ENCODE assay signal across 8 mouse cellular contexts in genomic region chr8:81341591-81342235, GRCm38 (mm10). TPM values are rescaled to one million over a fixed set of nuclear protein-coding genes. Genes with fewer than 3 reads are reported as not detected.
DNase-seq lines count a peak whose midpoint lies in the region; ATAC-seq and TF ChIP-seq lines count a peak whose summit lies in the region.

No protein-coding gene starts in this region.

- TF ChIP-seq POLR2A in MEL (IDR thresholded peaks at IDR 0.05; ENCODE audit: control insufficient read depth in 1 of 2, insufficient read depth in 1 of 2, low read depth in 1 of 2, low read length in 2 of 2, poor library complexity in 1 of 2) = no peak

- TF ChIP-seq RAD21 in MEL (IDR thresholded peaks at IDR 0.05; ENCODE audit: low read depth, low read length) = peak; percentile 53

- DNase-seq in MEL (ENCODE audit: low read depth, low spot score) = peak; percentile 64
- DNase-seq in left cerebral cortex, adult 11 months (ENCODE audit: low spot score) = peak; percentile 47
- peak; percentile 63 for DNase-seq in lung, postnatal 25 days (ENCODE audit: low spot score)
- DNase-seq in retina, adult 2 months (ENCODE audit: low read depth, low spot score) = peak; percentile 52
- DNase-seq in urinary bladder, adult 2 months (ENCODE audit: low spot score) = peak; percentile 24

- peak overlapping the region; percentile 60 to 96 for H3K4me3 ChIP-seq in MEL (ENCODE audit: control insufficient read depth in 1 of 2, insufficient read depth in 1 of 2, low read depth in 2 of 2, low read length in 2 of 2)
- peak overlapping the region; percentile 67 for H3K4me3 ChIP-seq in forebrain, embryonic 16.5 days (replicated peaks; ENCODE audit: low read length)
- H3K4me3 ChIP-seq in hindbrain, embryonic 15.5 days = peak overlapping the region; percentile 82

- ATAC-seq in cerebellum, adult (ENCODE audit: insufficient number of reproducible peaks, low FRiP score, low TSS enrichment) = peak; percentile 79
- ATAC-seq in forebrain, embryonic 16.5 days = peak; percentile 67
- ATAC-seq in hindbrain, embryonic 15.5 days (ENCODE audit: low FRiP score, low read depth) = peak; percentile 86

- H3K27ac ChIP-seq in MEL (ENCODE audit: control insufficient read depth, low read depth, low read length) = peak overlapping the region; percentile 28; the same call in 1 of the 2 replicates
- H3K27ac ChIP-seq in forebrain, embryonic 16.5 days (ENCODE audit: low read length) = no peak overlapping the region
- peak overlapping the region; percentile 77 for H3K27ac ChIP-seq in hindbrain, embryonic 15.5 days (replicated peaks)

- peak overlapping the region; percentile 95 for H3K4me2 ChIP-seq in forebrain, embryonic 16.5 days (ENCODE audit: low read length)
- peak overlapping the region; percentile 99 for H3K4me2 ChIP-seq in hindbrain, embryonic 15.5 days

- H3K4me1 ChIP-seq in MEL (ENCODE audit: control insufficient read depth in 1 of 2, insufficient read depth in 2 of 2, low read length in 2 of 2) = peaks cover 0 to 4% of the 10 kb centered on the region in 2 experiments; a peak in 2 of 4 replicates
- H3K4me1 ChIP-seq in forebrain, embryonic 16.5 days (replicated peaks; ENCODE audit: control insufficient read depth, insufficient read depth, low read length) = peaks cover 7% of the 10 kb centered on the region
- peaks cover 16% of the 10 kb centered on the region for H3K4me1 ChIP-seq in hindbrain, embryonic 15.5 days (replicated peaks)

- H3K36me3 ChIP-seq in MEL (ENCODE audit: control insufficient read depth in 1 of 2, insufficient read depth in 2 of 2, low read length in 2 of 2) = peaks cover 0 to 3% of the 10 kb centered on the region in 2 experiments; a peak in 1 of 4 replicates
- no peaks in the 10 kb centered on the region for H3K36me3 ChIP-seq in forebrain, embryonic 16.5 days (ENCODE audit: control insufficient read depth, insufficient read depth)
- H3K36me3 ChIP-seq in hindbrain, embryonic 15.5 days = no peaks in the 10 kb centered on the region

- peak overlapping the region; percentile 45 for H3K9ac ChIP-seq in MEL (ENCODE audit: control insufficient read depth, low read depth, low read length, poor library complexity, severe bottlenecking)
- H3K9ac ChIP-seq in forebrain, embryonic 16.5 days (replicated peaks; ENCODE audit: low read depth, low read length) = peak overlapping the region; percentile 59
- peak overlapping the region; percentile 62 for H3K9ac ChIP-seq in hindbrain, embryonic 15.5 days

- peak in 2 of 3 experiments; percentile 54 to 60; a peak in 4 of 6 replicates for TF ChIP-seq CTCF in MEL (IDR thresholded peaks at IDR 0.05 in 2 of 3, conservative IDR thresholded peaks at IDR 0.05 in 1 of 3; ENCODE audit: control insufficient read depth in 1 of 3, insufficient read depth in 1 of 3, low read depth in 2 of 3, low read length in 3 of 3, poor library complexity in 1 of 3, severe bottlenecking in 1 of 3)

- no peak; a peak in 1 of 4 replicates for TF ChIP-seq EP300 in MEL (IDR thresholded peaks at IDR 0.05; ENCODE audit: low read depth in 1 of 2, low read length in 2 of 2)

- H3K27me3 ChIP-seq in MEL (ENCODE audit: control insufficient read depth in 1 of 2, insufficient read depth in 2 of 2, low read length in 2 of 2) = no peaks in the 10 kb centered on the region
- 0 out of 2 replicates have a peak, but pooled peaks cover 3% of the 10 kb centered on the region for H3K27me3 ChIP-seq in forebrain, embryonic 16.5 days (replicated peaks; ENCODE audit: control insufficient read depth, insufficient read depth, low read length)
- no peaks in the 10 kb centered on the region for H3K27me3 ChIP-seq in hindbrain, embryonic 15.5 days

- no peaks in the 10 kb centered on the region for H3K9me3 ChIP-seq in MEL (replicated peaks; ENCODE audit: insufficient read depth, low read length)
- H3K9me3 ChIP-seq in forebrain, embryonic 16.5 days (ENCODE audit: control insufficient read depth, low read length) = peaks cover 3% of the 10 kb centered on the region
- no peaks in the 10 kb centered on the region for H3K9me3 ChIP-seq in hindbrain, embryonic 15.5 days

- H3K79me2 ChIP-seq in MEL (ENCODE audit: control insufficient read depth, insufficient read depth, low read length, poor library complexity) = no peaks in the 10 kb centered on the region

- WGBS in forebrain, embryonic 16.5 days = 0% methylated on average over 17 of the region's 23 CpGs
- under 1% methylated on average over 17 of the region's 23 CpGs for WGBS in hindbrain, embryonic 15.5 days

TF ChIP-seq in MEL, 35 proteins besides CTCF, POLR2A, EP300 and RAD21:
- no peak for TF ChIP-seq GATA1 (IDR thresholded peaks at IDR 0.05; ENCODE audit: low read depth, low read length)
- no peak for TF ChIP-seq GABPA (IDR thresholded peaks at IDR 0.05; ENCODE audit: low read depth, low read length)
- TF ChIP-seq MAX (IDR thresholded peaks at IDR 0.05; ENCODE audit: low read length) = peak; percentile 19; the same call in 1 of the 2 replicates
- TF ChIP-seq USF2 (IDR thresholded peaks at IDR 0.05; ENCODE audit: borderline replicate concordance in 1 of 2, insufficient read depth in 1 of 2, low read depth in 1 of 2, low read length in 2 of 2) = no peak
- peak; percentile 57 for TF ChIP-seq SMC3 (IDR thresholded peaks at IDR 0.05; ENCODE audit: low read depth, low read length)
- no peak for TF ChIP-seq RCOR1 (IDR thresholded peaks at IDR 0.05; ENCODE audit: low read depth, low read length)
- no peak for TF ChIP-seq ZNF384 (IDR thresholded peaks at IDR 0.05; ENCODE audit: low read depth, low read length)
- no peak; the same call in 1 of the 2 replicates for TF ChIP-seq MXI1 (IDR thresholded peaks at IDR 0.05; ENCODE audit: low read depth, low read length)
- no peak for TF ChIP-seq TAL1 (IDR thresholded peaks at IDR 0.05; ENCODE audit: low read length)
- no peak for TF ChIP-seq POLR2AphosphoS2 (IDR thresholded peaks at IDR 0.05; ENCODE audit: low read length)
- TF ChIP-seq ETS1 (IDR thresholded peaks at IDR 0.05; ENCODE audit: low read depth, low read length) = no peak
- no peak for TF ChIP-seq TBP (IDR thresholded peaks at IDR 0.05; ENCODE audit: low read depth, low read length)
- TF ChIP-seq MEF2A (IDR thresholded peaks at IDR 0.05; ENCODE audit: extremely low read depth, insufficient replicate concordance, low read depth, low read length, poor library complexity, severe bottlenecking) = no peak
- no peak for TF ChIP-seq HCFC1 (IDR thresholded peaks at IDR 0.05; ENCODE audit: low read depth, low read length)
- TF ChIP-seq JUND (IDR thresholded peaks at IDR 0.05; ENCODE audit: low read depth, low read length) = no peak
- TF ChIP-seq TCF12 (IDR thresholded peaks at IDR 0.05; ENCODE audit: low read depth, low read length) = no peak
- no peak for TF ChIP-seq MYB (IDR thresholded peaks at IDR 0.05; ENCODE audit: low read depth, low read length)
- TF ChIP-seq BHLHE40 (IDR thresholded peaks at IDR 0.05; ENCODE audit: borderline replicate concordance, low read depth, low read length) = 0 out of 2 replicates have a peak, but pooled peaks have one; percentile 45
- no peak for TF ChIP-seq ZKSCAN1 (IDR thresholded peaks at IDR 0.05; ENCODE audit: low read depth, low read length)
- no peak for TF ChIP-seq SIN3A (IDR thresholded peaks at IDR 0.05; ENCODE audit: low read length)
- no peak for TF ChIP-seq CHD1 (IDR thresholded peaks at IDR 0.05; ENCODE audit: low read depth, low read length)
- peak; percentile 55 for TF ChIP-seq ZC3H11A (IDR thresholded peaks at IDR 0.05; ENCODE audit: low read depth, low read length)
- no peak for TF ChIP-seq E2F4 (IDR thresholded peaks at IDR 0.05; ENCODE audit: borderline replicate concordance, low read depth, low read length)
- no peak for TF ChIP-seq MYC (IDR thresholded peaks at IDR 0.05; ENCODE audit: low read depth, low read length)
- no peak for TF ChIP-seq KAT2A (conservative IDR thresholded peaks at IDR 0.05; ENCODE audit: low read depth, low read length)
- TF ChIP-seq POLR2AphosphoS5 (IDR thresholded peaks at IDR 0.05; ENCODE audit: borderline replicate concordance, low read depth, low read length) = no peak
- peak; percentile 71 for TF ChIP-seq CHD2 (IDR thresholded peaks at IDR 0.05; ENCODE audit: low read length)
- no peak for TF ChIP-seq UBTF (IDR thresholded peaks at IDR 0.05; ENCODE audit: borderline replicate concordance, insufficient read depth, low read depth, low read length)
- TF ChIP-seq ELF1 (IDR thresholded peaks at IDR 0.05; ENCODE audit: low read depth, low read length) = no peak; the same call in 1 of the 2 replicates
- no peak for TF ChIP-seq MAZ (IDR thresholded peaks at IDR 0.05; ENCODE audit: low read depth, low read length)
- no peak for TF ChIP-seq NRF1 (IDR thresholded peaks at IDR 0.05; ENCODE audit: insufficient read depth, low read depth, low read length, poor library complexity, severe bottlenecking)
TF ChIP-seq in MEL: peak in this region for 5.

RNA-seq across cellular contexts. Expression of gene Inpp4b, which starts 0.6 kb away (rescaled TPM):
- 11.1 and 12.3 TPM in 2 replicates for total RNA-seq in MEL (2012; rRNA removed)
- 10 to 100 TPM; 13.6 to 26.9 TPM for polyA plus RNA-seq in MEL (2012; ENCODE audit: insufficient read depth in 1 of 2, insufficient read length in 2 of 2, low read depth in 1 of 2, low replicate concordance in 2 of 2, missing spikeins in 1 of 2)
- polyA plus RNA-seq in forebrain, embryonic 16.5 days (2015; fragmentation: Nextera tagmentation; extraction: Ambion mirVana) = 4.0 and 6.5 TPM in 2 replicates
- polyA plus RNA-seq in hindbrain, embryonic 15.5 days (2015; fragmentation: Nextera tagmentation; extraction: Ambion mirVana) = 8.7 and 9.0 TPM in 2 replicates
- polyA plus RNA-seq in urinary bladder, adult 2 months (2012; rRNA removed) = 1.0 and 1.4 TPM in 2 replicates
